In genomic region chr5:76013881-76014431, GRCm38 (mm10) we compare ENCODE assay signal across 10 mouse cellular contexts. TPM values are rescaled to one million over a fixed set of nuclear protein-coding genes. Genes with fewer than 3 reads are reported as not detected.
DNase-seq lines count a peak whose midpoint lies in the region; ATAC-seq and TF ChIP-seq lines count a peak whose summit lies in the region.
"Had no signal": no experiment of that assay in that cellular context is flagged by ENCODE, and none has a peak within 500 bp of the region (broad histone marks: within the 10 kb centered on the region; RNA-seq: fewer than 3 reads in every experiment).

No protein-coding gene starts in this region.

- WGBS in lung, embryonic 14.5 days, result 67% methylated on average over 7 of the region's 7 CpGs
- 49% methylated on average over 7 of the region's 7 CpGs for WGBS in lung, adult 2 months
- 44% methylated on average over 7 of the region's 7 CpGs for WGBS in heart, embryonic 12.5 days
- 70% methylated on average over 7 of the region's 7 CpGs for WGBS in kidney, embryonic 15.5 days
- 75% methylated on average over 7 of the region's 7 CpGs for WGBS in hindbrain, embryonic 11.5 days

- H3K9me3 ChIP-seq in lung, embryonic 14.5 days (ENCODE audit: low read depth, low read length), result no peaks in the 10 kb centered on the region
- no peaks in the 10 kb centered on the region for H3K9me3 ChIP-seq in heart, embryonic 12.5 days (replicated peaks)
- H3K9me3 ChIP-seq in kidney, embryonic 15.5 days (replicated peaks), result no peaks in the 10 kb centered on the region
- H3K9me3 ChIP-seq in hindbrain, embryonic 11.5 days (ENCODE audit: control insufficient read depth, low read length), result no peaks in the 10 kb centered on the region

- no peaks in the 10 kb centered on the region for H3K27me3 ChIP-seq in lung, embryonic 14.5 days (ENCODE audit: insufficient read depth, low read length)
- H3K27me3 ChIP-seq in heart, embryonic 12.5 days (replicated peaks), result no peaks in the 10 kb centered on the region
- H3K27me3 ChIP-seq in kidney, embryonic 15.5 days, result no peaks in the 10 kb centered on the region
- H3K27me3 ChIP-seq in hindbrain, embryonic 11.5 days (ENCODE audit: control insufficient read depth, insufficient read depth, low read length), result no peaks in the 10 kb centered on the region

- no peaks in the 10 kb centered on the region for H3K36me3 ChIP-seq in lung, embryonic 14.5 days (ENCODE audit: insufficient read depth)
- no peaks in the 10 kb centered on the region for H3K36me3 ChIP-seq in heart, embryonic 12.5 days
- no peaks in the 10 kb centered on the region for H3K36me3 ChIP-seq in kidney, embryonic 15.5 days
- H3K36me3 ChIP-seq in hindbrain, embryonic 11.5 days (ENCODE audit: control insufficient read depth, insufficient read depth, low read length), result no peaks in the 10 kb centered on the region

- H3K27ac ChIP-seq in lung, embryonic 14.5 days (ENCODE audit: low read depth), result peak overlapping the region; percentile 60; the same call in 1 of the 2 replicates
- H3K27ac ChIP-seq in heart, embryonic 12.5 days (ENCODE audit: poor library complexity, severe bottlenecking), result peak overlapping the region; percentile 65
- peak overlapping the region; percentile 75 for H3K27ac ChIP-seq in kidney, embryonic 15.5 days
- H3K27ac ChIP-seq in hindbrain, embryonic 11.5 days (ENCODE audit: low read depth, low read length), result no peak overlapping the region

- no peak for ATAC-seq in lung, embryonic 14.5 days (ENCODE audit: insufficient read depth)
- ATAC-seq in heart, embryonic 12.5 days (ENCODE audit: insufficient number of reproducible peaks, low FRiP score), result no peak
- ATAC-seq in kidney, embryonic 15.5 days (replicated peaks; ENCODE audit: low FRiP score), result no peak
- ATAC-seq in hindbrain, embryonic 11.5 days (ENCODE audit: low FRiP score), result no peak

- H3K4me3 ChIP-seq in lung, embryonic 14.5 days (ENCODE audit: low read depth, low read length), result no peak overlapping the region
- no peak overlapping the region for H3K4me3 ChIP-seq in lung, adult 2 months (replicated peaks; ENCODE audit: extremely low read depth, low read depth, low read length)
- no peak overlapping the region for H3K4me3 ChIP-seq in heart, embryonic 12.5 days
- no peak overlapping the region for H3K4me3 ChIP-seq in kidney, embryonic 15.5 days (replicated peaks)
- H3K4me3 ChIP-seq in hindbrain, embryonic 11.5 days (ENCODE audit: low read depth, low read length), result no peak overlapping the region

- DNase-seq in lung, embryonic 14.5 days, result peak; percentile 55
- DNase-seq in lung, adult 2 months, result no peak
- peak; percentile 73 for DNase-seq in lung, postnatal 36 days
- DNase-seq in frontal cortex, postnatal 36 days (ENCODE audit: low spot score in 2 of 2), result no peak
- no peak for DNase-seq in spleen, postnatal 4 days (ENCODE audit: low spot score in 2 of 2)
- DNase-seq in hindbrain, embryonic 11.5 days (ENCODE audit: low spot score), result no peak
- DNase-seq: left cerebral cortex, postnatal 4 days; spleen, adult 18-20 months had no signal

- H3K9ac ChIP-seq in lung, embryonic 14.5 days, result no peak overlapping the region
- no peak overlapping the region for H3K9ac ChIP-seq in heart, embryonic 12.5 days
- H3K9ac ChIP-seq in kidney, embryonic 15.5 days, result no peak overlapping the region
- no peak overlapping the region for H3K9ac ChIP-seq in hindbrain, embryonic 11.5 days (ENCODE audit: low read depth, low read length)

- no peak for TF ChIP-seq POLR2A in lung, adult 2 months (IDR thresholded peaks at IDR 0.05; ENCODE audit: borderline replicate concordance, extremely low read depth, low read depth, low read length)

- no peaks in the 10 kb centered on the region for H3K4me1 ChIP-seq in lung, embryonic 14.5 days (ENCODE audit: insufficient read depth)
- H3K4me1 ChIP-seq in lung, adult 2 months (ENCODE audit: control insufficient read depth, insufficient read depth, low read length), result peaks cover 5% of the 10 kb centered on the region
- peaks cover 4% of the 10 kb centered on the region for H3K4me1 ChIP-seq in heart, embryonic 12.5 days (replicated peaks)
- H3K4me1 ChIP-seq in kidney, embryonic 15.5 days, result no peaks in the 10 kb centered on the region
- no peaks in the 10 kb centered on the region for H3K4me1 ChIP-seq in hindbrain, embryonic 11.5 days (replicated peaks; ENCODE audit: control insufficient read depth, insufficient read depth, low read length)

- H3K4me2 ChIP-seq in lung, embryonic 14.5 days, result no peak overlapping the region
- H3K4me2 ChIP-seq in heart, embryonic 12.5 days, result no peak overlapping the region
- no peak overlapping the region for H3K4me2 ChIP-seq in kidney, embryonic 15.5 days
- no peak overlapping the region for H3K4me2 ChIP-seq in hindbrain, embryonic 11.5 days (replicated peaks; ENCODE audit: low read depth, low read length)

- no peak for TF ChIP-seq CTCF in lung, embryonic 14.5 days (IDR thresholded peaks at IDR 0.05; ENCODE audit: low read depth)
- no peak for TF ChIP-seq CTCF in lung, adult 2 months (IDR thresholded peaks at IDR 0.05; ENCODE audit: insufficient read depth, low read length)

RNA-seq across cellular contexts. Expression of gene Kdr, which starts 35.7 kb away (rescaled TPM):
- 61.2 and 62.0 TPM in 2 replicates for polyA plus RNA-seq in lung, embryonic 14.5 days (2014; fragmentation: Nextera tagmentation; extraction: Ambion mirVana)
- 71.7 and 106 TPM in 2 replicates for polyA plus RNA-seq in lung, adult 2 months (2012; rRNA removed)
- polyA plus RNA-seq in heart, embryonic 12.5 days (2016; fragmentation: Nextera tagmentation; extraction: Ambion mirVana), result 48.0 and 48.6 TPM in 2 replicates
- 37.8 and 41.7 TPM in 2 replicates for polyA plus RNA-seq in kidney, embryonic 15.5 days (2015; fragmentation: Nextera tagmentation; extraction: Ambion mirVana)
- polyA plus RNA-seq in hindbrain, embryonic 11.5 days (2014; fragmentation: Nextera tagmentation; extraction: Ambion mirVana), result 20.1 and 24.9 TPM in 2 replicates

Comparison
In these comparisons a context has a peak if more than half of its experiments do, and no peak if none do; other contexts are left out.
1. DNase-seq: peak in lung, embryonic 14.5 days (single experiment) and lung, postnatal 36 days (single experiment); none in lung, adult 2 months (single experiment), frontal cortex, postnatal 36 days (0 of 2), spleen, postnatal 4 days (0 of 2) and hindbrain, embryonic 11.5 days (single experiment).